Mouse (Mus musculus): Measurements from ENCODE around the gene Rprml. TPM values are rescaled to one million over a fixed set of nuclear protein-coding genes. Genes with fewer than 3 reads are reported as not detected.

The Rprml gene
- 1.1 TPM in 2 replicates for polyA plus RNA-seq (2015; fragmentation: Nextera tagmentation; extraction: Ambion mirVana)

DNA sequence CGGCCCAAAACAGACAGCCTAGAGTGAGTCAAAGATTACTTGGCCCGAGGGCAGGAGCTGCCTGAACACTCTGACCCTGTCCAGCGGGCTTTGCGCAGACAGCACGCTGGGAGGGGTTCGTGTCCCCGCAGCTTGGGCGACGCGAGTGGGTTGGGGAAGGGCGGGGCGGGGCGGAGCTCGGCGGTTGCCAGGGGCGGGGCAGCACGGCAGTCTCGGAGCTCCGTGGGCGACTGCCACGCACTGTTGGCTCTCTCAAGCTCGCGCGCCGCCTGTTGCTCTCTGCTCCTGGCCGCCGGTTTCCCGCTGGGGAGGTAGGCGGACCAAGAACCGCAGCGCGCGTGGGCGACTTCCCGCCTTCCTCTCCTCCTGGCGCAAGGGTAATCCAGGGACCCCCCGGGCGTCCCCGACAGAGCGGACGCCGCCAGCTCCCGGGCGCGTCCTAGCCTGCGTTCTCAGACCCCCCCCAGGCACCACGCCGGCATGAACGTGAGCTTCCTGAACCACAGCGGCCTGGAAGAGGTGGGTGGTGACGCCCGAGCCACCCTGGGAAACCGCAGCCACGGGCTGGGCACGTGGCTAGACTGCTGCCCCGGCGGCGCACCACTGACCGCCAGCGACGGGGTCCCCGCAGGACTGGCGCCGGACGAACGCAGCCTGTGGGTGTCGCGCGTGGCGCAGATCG, at the start of gene Rprml:
TSS of gene Rprml (plus strand) at position 270 of the 682 bp plus-strand sequence.
- Histone ChIP-seq H3K27ac (no peak within 1 kb of the TSS), H3K36me3 (replicated peaks) (no peaks in the 10 kb centered on the region), H3K9ac (peak within 1 kb of the TSS; percentile 19; the same call in 1 of the 2 replicates), H3K4me1 (peaks cover 14% of the 10 kb centered on the region), H3K27me3 (replicated peaks) (peaks cover 76% of the 10 kb centered on the region), H3K4me3 (peak within 1 kb of the TSS; percentile 43), H3K9me3 (no peaks in the 10 kb centered on the region), H3K4me2 (peak within 1 kb of the TSS; percentile 85)
- under 1% methylated on average over 54 of the region's 71 CpGs for WGBS
- no peak for ATAC-seq (replicated peaks)

DNA sequence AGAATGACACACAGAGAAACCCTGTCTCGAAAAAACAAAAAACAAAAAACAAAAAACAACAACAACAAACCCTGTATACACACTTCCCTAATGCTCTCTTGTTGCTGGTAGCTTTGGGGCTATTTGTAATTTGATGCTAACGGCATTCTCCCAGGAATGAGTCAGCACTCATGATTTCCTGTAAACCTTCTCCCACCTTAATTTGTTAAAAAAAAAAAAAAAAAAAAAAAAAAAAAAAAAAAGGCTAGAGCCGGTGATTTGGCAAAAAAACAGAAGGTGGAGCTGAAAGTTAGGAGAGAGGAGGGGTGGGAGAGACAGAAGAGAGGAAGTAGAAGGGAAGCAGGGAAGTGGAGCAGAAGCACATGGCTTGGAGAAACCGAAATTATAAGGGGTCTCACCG, 42.8 kb upstream of the Rprml start:
- 74% methylated on average over 5 of the region's 5 CpGs for WGBS
- H3K4me1 ChIP-seq: no peaks in the 10 kb centered on the region
- no peak overlapping the region for H3K4me3 ChIP-seq
- H3K36me3 ChIP-seq (replicated peaks): no peaks in the 10 kb centered on the region
- H3K9ac ChIP-seq: no peak overlapping the region
- no peak overlapping the region for H3K27ac ChIP-seq
- H3K9me3 ChIP-seq: no peaks in the 10 kb centered on the region
- ATAC-seq (replicated peaks): no peak
- no peak overlapping the region for H3K4me2 ChIP-seq
- no peaks in the 10 kb centered on the region for H3K27me3 ChIP-seq (replicated peaks)

DNA sequence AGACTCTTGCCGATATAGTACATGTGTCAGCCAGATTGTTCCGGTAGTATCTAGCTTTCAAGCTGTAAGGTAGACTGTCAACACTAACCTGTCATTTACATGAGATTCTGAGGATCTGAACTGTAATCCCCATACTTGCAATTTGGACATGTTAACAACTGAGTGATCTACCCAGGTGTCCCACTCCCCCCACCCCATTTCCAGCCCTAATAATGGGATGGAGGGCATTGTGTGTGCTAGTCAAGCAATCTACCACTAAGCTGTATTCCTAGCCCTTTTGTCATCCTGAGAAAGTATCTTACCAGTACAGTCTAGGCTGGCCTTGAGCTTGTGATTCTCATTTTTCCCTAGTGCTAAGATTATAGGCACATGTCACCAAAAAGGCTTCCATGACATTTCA, 38.6 kb upstream of the Rprml start:
- no peaks in the 10 kb centered on the region for H3K9me3 ChIP-seq
- no peak overlapping the region for H3K4me2 ChIP-seq
- H3K27me3 ChIP-seq (replicated peaks): no peaks in the 10 kb centered on the region
- H3K4me3 ChIP-seq: no peak overlapping the region
- no peaks in the 10 kb centered on the region for H3K4me1 ChIP-seq
- 95% methylated on average over 2 of the region's 2 CpGs for WGBS
- H3K27ac ChIP-seq: no peak overlapping the region
- H3K9ac ChIP-seq: no peak overlapping the region
- no peaks in the 10 kb centered on the region for H3K36me3 ChIP-seq (replicated peaks)
- ATAC-seq (replicated peaks): no peak

DNA sequence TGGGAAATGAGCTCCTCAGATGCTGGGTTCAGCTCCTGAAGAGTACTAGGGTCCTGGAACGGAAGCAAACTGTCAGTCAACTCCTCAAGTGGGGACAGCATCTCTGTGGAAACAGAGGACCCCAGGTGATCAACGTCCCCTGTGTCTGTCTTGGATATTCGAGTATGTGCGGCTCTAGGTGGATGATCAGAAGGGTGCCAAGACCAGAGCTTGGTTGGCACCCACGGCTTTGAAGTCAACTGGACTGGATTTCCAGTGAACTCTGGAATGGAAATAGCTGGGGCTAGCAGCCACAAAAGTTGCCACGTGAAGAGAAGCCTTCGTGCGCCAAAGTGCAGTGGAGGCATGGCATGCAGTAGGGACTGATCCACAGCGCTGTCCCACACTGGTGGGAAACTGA, 28.3 kb upstream of the Rprml start, which contains the start of gene Gm884:
TSS of gene Gm884 (minus strand) at position 101 of the 400 bp plus-strand sequence.
- Histone ChIP-seq H3K4me3 (no peak within 1 kb of the TSS), H3K9ac (no peak within 1 kb of the TSS), H3K4me2 (no peak within 1 kb of the TSS), H3K27me3 (replicated peaks) (no peaks in the 10 kb centered on the region), H3K36me3 (replicated peaks) (no peaks in the 10 kb centered on the region), H3K4me1 (no peaks in the 10 kb centered on the region), H3K27ac (no peak within 1 kb of the TSS), H3K9me3 (no peaks in the 10 kb centered on the region)
- WGBS: 83% methylated on average over 9 of the region's 9 CpGs
- ATAC-seq (replicated peaks): no peak

DNA sequence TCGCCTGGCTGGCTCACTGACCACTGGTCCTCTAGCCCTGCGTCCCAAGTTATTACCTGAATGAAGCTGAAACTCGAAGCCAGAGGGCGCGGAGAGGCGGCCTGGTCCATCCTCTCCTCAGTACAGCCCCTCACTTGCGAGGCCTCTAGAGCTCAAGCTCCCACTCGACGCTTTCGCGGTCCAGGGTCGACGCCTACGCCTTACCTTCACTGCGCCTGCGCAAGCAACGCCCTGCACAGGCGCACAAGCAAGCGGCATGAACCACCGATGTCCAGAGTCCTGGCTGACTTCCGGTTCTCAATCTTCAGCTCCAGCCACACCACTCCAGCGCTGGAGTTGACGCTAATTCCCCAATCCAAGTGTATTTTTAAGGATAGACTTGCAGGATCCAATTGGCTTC, 21.9 kb upstream of the Rprml start:
- no peaks in the 10 kb centered on the region for H3K4me1 ChIP-seq
- H3K9ac ChIP-seq: no peak overlapping the region
- no peak for ATAC-seq (replicated peaks)
- no peaks in the 10 kb centered on the region for H3K36me3 ChIP-seq (replicated peaks)
- H3K4me2 ChIP-seq: no peak overlapping the region
- H3K27me3 ChIP-seq (replicated peaks): no peaks in the 10 kb centered on the region
- 83% methylated on average over 23 of the region's 23 CpGs for WGBS
- no peak overlapping the region for H3K4me3 ChIP-seq
- H3K27ac ChIP-seq: no peak overlapping the region
- no peaks in the 10 kb centered on the region for H3K9me3 ChIP-seq

DNA sequence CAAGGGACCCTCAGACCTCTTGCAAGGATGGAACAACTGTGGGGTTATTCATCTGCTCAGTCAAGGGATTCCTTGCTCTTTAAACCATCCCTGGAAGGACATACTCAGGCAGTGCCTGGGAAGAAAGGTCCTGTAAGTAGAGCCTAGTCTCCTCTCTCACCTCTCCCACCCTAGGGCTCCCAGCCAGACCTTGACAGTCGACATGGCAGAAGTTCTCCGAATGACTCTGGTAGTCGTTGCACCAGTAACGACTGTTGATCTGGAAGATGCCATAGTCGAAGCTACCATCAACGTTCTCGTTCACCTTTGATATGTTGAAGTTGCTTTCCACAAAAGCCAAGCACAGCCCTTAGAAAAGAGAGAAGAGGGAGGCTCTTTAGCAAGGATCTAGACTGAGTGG, 14.6 kb upstream of the Rprml start:
- Histone ChIP-seq H3K27ac (no peak overlapping the region), H3K9me3 (no peaks in the 10 kb centered on the region), H3K27me3 (replicated peaks) (peaks cover 3% of the 10 kb centered on the region; the same call in 1 of the 2 replicates), H3K4me3 (no peak overlapping the region), H3K36me3 (replicated peaks) (no peaks in the 10 kb centered on the region), H3K4me2 (no peak overlapping the region), H3K9ac (no peak overlapping the region), H3K4me1 (no peaks in the 10 kb centered on the region; the same call in 1 of the 2 replicates)
- no peak for ATAC-seq (replicated peaks)
- WGBS: 89% methylated on average over 7 of the region's 7 CpGs

DNA sequence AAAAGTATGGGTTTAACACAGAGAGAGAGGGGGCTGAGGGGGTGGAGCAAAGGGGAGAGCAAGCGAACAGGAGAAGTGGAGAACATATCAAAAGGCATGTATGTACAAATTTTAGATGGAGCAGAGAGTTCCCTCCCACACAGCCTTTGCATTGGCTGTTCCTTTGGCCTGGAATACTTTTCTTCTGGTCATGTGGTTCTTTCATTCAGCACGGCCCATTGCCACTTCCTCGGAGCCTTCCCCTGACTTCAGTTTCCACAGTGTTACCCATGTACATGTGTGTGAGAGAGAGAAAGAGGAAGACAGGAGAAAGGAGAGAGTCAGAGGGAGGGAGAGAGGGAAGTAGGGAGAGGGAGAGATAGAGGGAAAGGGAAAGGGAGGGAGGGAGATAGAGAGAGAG, 13.9 kb upstream of the Rprml start:
- H3K4me2 ChIP-seq: no peak overlapping the region

DNA sequence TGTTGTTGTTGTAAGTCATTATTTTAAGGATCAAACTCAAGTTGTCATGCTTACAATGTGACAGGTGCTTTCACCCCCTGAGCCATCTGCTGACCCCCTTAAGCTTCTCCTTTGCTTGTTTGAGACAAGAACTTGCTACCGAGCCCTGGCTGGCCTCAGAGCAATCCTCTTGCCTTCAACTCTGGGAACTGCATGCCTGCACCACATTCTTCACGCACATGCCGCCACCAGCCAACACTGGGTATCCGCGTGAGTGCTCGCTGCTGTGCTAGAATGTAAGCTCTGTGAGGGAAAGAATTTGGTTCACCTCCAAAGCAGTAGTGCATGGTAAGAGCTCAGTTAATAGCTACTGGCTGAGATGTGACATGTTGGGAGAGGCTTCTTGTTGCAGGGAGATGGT, 13.1 kb upstream of the Rprml start:
- Histone ChIP-seq H3K9ac (no peak overlapping the region), H3K27ac (no peak overlapping the region), H3K9me3 (no peaks in the 10 kb centered on the region), H3K4me3 (no peak overlapping the region), H3K4me1 (no peaks in the 10 kb centered on the region; the same call in 1 of the 2 replicates), H3K27me3 (replicated peaks) (peaks cover 10% of the 10 kb centered on the region; the same call in 1 of the 2 replicates), H3K4me2 (no peak overlapping the region), H3K36me3 (replicated peaks) (no peaks in the 10 kb centered on the region)
- WGBS: 84% methylated on average over 6 of the region's 6 CpGs
- ATAC-seq (replicated peaks): no peak

More for the DNA sequence above, 13.9 kb upstream of the Rprml start:
- H3K9me3 ChIP-seq: no peaks in the 10 kb centered on the region
- no peak for ATAC-seq (replicated peaks)
- no peaks in the 10 kb centered on the region for H3K36me3 ChIP-seq (replicated peaks)
- 82% methylated on average over 3 of the region's 3 CpGs for WGBS
- H3K4me3 ChIP-seq: no peak overlapping the region
- H3K27ac ChIP-seq: no peak overlapping the region
- H3K9ac ChIP-seq: no peak overlapping the region
- H3K4me1 ChIP-seq: no peaks in the 10 kb centered on the region; the same call in 1 of the 2 replicates
- peaks cover 8% of the 10 kb centered on the region; the same call in 1 of the 2 replicates for H3K27me3 ChIP-seq (replicated peaks)

DNA sequence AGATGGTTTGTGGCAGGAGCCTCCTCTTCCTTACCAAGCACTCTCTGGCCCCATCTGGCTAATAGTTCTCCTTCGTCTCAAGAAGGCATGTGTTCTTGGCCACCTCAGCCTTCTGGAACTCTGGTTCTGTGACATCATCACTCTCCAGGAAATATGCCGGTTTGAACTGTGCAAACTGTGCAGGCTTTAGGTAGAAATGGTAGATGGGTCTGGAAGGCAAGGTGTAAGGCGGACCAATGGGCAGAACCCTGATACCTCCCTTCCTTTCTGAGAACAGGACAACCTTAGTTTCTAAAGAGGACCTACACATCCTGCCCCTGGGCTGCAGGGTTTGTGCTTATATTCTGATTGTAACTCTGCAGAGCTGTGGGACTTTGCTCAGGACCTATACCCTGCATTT, 10.6 kb upstream of the Rprml start, which contains the start of gene Lyzl6:
TSS of gene Lyzl6 (minus strand) at position 101 of the 400 bp plus-strand sequence.
- Histone ChIP-seq H3K36me3 (replicated peaks) (no peaks in the 10 kb centered on the region), H3K27ac (no peak within 1 kb of the TSS), H3K4me1 (no peaks in the 10 kb centered on the region; the same call in 1 of the 2 replicates), H3K9me3 (no peaks in the 10 kb centered on the region), H3K4me2 (peak within 1 kb of the TSS; percentile 14; the same call in 1 of the 2 replicates), H3K27me3 (replicated peaks) (peaks cover 10% of the 10 kb centered on the region; the same call in 1 of the 2 replicates), H3K9ac (no peak within 1 kb of the TSS), H3K4me3 (no peak within 1 kb of the TSS)
- ATAC-seq (replicated peaks): no peak
- WGBS: 85% methylated on average over 3 of the region's 3 CpGs

DNA sequence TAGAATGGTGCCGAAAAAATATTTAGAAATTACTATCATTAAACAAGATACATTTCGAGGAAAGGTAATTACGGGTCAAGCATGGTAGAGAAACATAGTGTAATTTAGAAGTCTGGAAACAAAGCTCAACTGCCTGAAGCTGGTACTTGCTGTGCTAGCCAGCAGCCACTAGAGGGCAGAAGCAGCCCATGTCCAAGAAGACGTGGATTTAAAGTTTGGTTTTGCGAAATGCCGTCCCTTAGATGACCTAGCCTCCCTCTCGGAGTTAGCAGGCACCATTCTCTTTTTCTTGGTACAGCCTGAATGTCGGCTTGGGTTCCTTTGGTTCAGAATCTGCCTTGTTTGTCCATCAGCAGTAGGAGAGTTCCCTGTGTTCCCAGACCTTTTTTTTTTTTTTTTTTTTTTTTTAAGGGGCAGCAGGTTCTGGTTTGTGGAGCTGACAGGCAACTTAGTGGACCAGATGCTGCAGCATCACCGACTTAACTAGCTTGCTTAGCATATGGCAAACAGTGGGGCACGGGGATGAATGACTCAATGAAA, 9.9 kb upstream of the Rprml start:
- 4% methylated on average over 10 of the region's 10 CpGs for WGBS
- no peaks in the 10 kb centered on the region for H3K36me3 ChIP-seq (replicated peaks)
- no peak overlapping the region for H3K27ac ChIP-seq
- H3K4me2 ChIP-seq: peak overlapping the region; percentile 14; the same call in 1 of the 2 replicates
- H3K9me3 ChIP-seq: no peaks in the 10 kb centered on the region
- H3K4me1 ChIP-seq: no peaks in the 10 kb centered on the region; the same call in 1 of the 2 replicates
- no peak overlapping the region for H3K9ac ChIP-seq
- peaks cover 10% of the 10 kb centered on the region; the same call in 1 of the 2 replicates for H3K27me3 ChIP-seq (replicated peaks)
- ATAC-seq (replicated peaks): no peak
- H3K4me3 ChIP-seq: no peak overlapping the region

DNA sequence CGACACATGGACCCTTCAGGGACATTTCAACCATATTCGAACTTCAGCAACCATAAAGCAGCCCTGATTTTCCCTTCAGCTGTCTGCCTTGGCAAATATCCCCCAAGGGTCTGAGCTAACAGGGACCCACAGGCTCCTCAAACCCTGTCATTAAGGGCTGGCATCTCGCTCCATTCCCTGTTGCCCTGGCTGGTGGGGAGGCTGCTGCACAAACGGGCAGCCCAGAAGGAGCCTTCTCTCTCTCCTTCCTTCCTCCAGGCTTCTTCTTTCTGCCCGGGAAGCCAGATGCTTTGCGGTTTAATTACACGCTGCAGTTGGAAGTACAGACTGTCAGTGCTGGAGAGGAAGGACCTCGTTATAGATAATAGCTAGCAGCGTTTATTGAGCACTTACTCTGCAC, 6.2 kb upstream of the Rprml start:
- H3K9me3 ChIP-seq: no peaks in the 10 kb centered on the region
- H3K4me2 ChIP-seq: no peak overlapping the region
- ATAC-seq (replicated peaks): no peak
- H3K4me1 ChIP-seq: no peaks in the 10 kb centered on the region; the same call in 1 of the 2 replicates
- WGBS: 68% methylated on average over 9 of the region's 9 CpGs
- no peak overlapping the region for H3K4me3 ChIP-seq
- no peaks in the 10 kb centered on the region for H3K36me3 ChIP-seq (replicated peaks)
- H3K27ac ChIP-seq: no peak overlapping the region
- H3K27me3 ChIP-seq (replicated peaks): peaks cover 25% of the 10 kb centered on the region
- H3K9ac ChIP-seq: no peak overlapping the region

DNA sequence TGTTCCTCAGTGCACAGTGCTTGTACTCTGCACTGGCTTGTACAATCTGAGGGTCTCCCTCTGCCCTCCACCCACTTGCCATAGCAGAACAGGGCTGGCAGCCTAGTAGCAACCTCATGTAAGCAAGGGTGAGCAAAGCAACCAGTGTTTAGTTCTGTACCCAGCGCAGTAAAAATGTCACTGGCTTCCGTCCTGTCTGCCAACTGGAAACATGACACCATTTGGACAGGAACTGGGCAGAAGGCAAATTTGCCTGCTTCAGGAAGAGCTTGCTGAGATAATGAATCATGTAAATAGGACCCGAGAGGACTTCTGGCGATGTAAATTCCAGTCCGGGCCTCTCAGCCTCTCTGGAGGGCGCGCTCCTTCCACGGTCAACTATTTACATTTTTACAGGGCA, 3.6 kb upstream of the Rprml start:
- H3K27me3 ChIP-seq (replicated peaks): peaks cover 39% of the 10 kb centered on the region
- WGBS: 83% methylated on average over 8 of the region's 8 CpGs

More for the DNA sequence above, 3.6 kb upstream of the Rprml start:
- no peak overlapping the region for H3K4me2 ChIP-seq
- no peaks in the 10 kb centered on the region for H3K9me3 ChIP-seq
- no peak overlapping the region for H3K27ac ChIP-seq
- no peak overlapping the region for H3K9ac ChIP-seq
- no peak overlapping the region for H3K4me3 ChIP-seq
- ATAC-seq (replicated peaks): no peak
- H3K4me1 ChIP-seq: peaks cover 14% of the 10 kb centered on the region
- H3K36me3 ChIP-seq (replicated peaks): no peaks in the 10 kb centered on the region
